Mouse (Mus musculus): ENCODE data around the gene Zmym1.
"Not testable (repeated sequence)": the region's sequence is repeated elsewhere in the genome, so short reads cannot be mapped to it uniquely, and the experiment has no call there.

Zmym1 gene

DNA sequence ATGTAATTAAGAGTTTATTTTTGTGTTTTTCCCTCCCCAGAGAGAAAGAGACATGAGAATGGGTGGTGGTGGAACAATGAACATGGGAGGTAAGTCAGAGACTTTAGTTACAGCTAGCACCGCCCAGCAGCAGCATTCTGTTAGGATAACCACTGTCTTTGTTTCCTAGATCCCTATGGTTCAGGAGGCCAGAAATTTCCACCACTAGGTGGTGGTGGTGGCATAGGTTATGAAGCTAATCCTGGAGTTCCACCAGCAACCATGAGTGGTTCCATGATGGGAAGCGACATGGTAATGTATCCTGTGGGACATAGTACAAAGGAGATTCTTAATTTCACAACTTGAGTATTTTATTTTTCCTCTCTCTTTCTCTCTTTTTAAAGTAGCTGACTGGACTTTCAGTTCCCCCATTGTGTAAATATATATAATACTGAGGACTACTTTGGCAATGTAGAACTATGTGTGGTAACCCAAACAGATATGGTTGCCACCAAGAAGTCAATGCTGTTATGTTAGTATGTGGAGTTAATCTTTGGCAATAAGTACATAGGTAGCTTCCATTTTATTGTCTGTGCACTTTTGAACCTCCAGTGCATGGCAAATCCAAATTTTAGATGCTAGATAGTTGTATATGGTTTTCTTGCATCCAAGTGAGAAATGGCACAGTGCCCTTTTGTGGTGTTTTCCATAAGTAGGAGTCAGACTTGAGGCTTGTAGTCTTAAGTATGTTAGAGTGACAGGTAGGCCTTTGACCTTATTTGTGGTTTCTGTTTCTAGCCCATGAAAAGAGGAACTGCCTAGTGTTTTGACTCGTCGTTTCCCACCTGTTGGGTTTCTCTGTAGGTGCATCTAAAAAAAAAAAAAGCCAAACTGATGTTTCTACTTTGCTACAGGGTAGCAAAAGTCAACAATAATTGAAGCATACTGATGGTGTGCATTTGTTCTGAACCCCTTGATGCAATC, 33.4 kb downstream of the Zmym1 start:
- no peak for DNase-seq (ENCODE audit: low read depth)

DNA sequence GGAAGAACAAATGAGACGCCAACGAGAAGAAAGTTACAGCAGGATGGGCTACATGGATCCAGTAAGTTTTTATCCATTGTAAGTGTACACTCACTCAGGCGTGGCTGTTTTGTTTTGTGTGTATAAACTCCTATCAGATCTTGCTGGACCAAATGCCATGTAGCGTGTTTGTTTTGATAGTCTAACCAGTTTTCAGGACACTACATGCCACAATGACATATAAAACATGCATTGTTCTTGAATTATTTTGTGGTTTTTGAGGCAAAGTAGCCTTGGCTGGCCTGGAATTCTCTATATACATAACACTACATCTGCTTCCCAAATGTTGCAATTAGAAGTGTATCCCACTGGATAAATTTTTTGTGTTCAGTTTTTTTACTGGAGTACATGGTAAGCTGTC, 34.1 kb downstream of the Zmym1 start:
- DNase-seq (ENCODE audit: low read depth), result no peak

DNA sequence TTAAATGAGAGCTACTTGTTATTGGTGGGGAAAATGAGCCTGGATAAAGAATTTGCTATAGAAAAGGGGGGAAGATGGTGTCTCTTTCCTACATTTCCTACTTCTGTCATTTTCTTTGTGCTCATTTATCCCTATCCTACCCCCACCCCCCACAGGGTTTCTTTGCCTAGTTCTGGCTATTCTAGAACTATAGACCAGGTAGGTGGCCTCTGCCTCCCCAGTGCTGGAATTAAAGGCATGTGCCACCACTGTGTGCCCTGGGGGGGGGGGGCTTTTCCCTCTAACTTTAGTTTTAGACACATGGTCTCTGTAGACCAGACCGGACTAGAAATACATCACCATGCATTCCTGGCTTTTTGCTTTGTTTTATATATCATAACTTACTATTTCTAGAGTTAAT, 36.7 kb downstream of the Zmym1 start:
- no peak for DNase-seq (ENCODE audit: low read depth)

DNA sequence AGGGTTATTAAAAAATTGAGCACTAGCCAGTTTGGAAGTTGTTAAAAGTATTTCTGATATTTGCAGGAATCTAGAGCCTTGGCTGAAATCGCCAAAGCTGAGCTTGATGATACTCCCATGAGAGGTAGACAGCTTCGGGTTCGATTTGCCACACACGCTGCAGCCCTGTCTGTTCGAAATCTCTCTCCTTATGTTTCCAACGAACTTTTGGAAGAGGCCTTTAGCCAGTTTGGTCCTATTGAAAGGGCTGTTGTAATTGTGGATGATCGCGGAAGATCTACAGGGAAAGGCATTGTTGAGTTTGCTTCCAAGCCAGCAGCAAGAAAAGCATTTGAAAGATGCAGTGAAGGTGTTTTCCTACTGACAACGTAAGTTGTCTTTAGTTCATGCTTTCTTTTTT, 37.8 kb downstream of the Zmym1 start:
- no peak for DNase-seq (ENCODE audit: low read depth)

DNA sequence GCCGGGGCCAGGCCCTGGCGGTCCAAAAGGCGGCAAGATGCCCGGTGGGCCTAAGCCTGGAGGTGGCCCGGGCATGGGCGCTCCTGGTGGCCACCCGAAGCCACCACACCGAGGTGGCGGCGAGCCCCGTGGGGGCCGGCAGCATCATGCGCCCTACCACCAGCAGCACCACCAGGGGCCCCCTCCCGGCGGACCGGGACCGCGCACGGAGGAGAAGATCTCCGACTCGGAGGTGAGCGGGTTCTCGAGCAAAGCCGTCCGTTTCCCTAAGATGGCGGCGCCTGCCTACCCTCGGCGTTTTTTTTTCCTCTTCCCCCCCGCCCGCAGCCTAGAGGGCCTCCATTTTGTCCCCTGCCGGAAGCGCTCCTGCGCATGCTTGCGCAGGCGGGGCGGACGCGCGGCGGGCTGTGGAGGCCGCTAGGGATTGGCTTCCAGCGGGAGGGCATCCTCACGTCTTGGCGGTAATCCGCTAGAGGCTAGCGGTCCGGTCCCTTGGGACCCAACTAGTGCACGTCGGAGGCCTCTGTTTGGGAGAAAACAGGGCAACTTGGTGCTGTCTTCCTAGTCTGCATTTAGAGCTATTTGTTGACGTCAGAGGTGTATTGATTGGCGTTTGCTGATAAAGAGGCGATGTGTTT, 38.8 kb downstream of the Zmym1 start:
- peak; percentile 76 for DNase-seq (ENCODE audit: low read depth)

DNA sequence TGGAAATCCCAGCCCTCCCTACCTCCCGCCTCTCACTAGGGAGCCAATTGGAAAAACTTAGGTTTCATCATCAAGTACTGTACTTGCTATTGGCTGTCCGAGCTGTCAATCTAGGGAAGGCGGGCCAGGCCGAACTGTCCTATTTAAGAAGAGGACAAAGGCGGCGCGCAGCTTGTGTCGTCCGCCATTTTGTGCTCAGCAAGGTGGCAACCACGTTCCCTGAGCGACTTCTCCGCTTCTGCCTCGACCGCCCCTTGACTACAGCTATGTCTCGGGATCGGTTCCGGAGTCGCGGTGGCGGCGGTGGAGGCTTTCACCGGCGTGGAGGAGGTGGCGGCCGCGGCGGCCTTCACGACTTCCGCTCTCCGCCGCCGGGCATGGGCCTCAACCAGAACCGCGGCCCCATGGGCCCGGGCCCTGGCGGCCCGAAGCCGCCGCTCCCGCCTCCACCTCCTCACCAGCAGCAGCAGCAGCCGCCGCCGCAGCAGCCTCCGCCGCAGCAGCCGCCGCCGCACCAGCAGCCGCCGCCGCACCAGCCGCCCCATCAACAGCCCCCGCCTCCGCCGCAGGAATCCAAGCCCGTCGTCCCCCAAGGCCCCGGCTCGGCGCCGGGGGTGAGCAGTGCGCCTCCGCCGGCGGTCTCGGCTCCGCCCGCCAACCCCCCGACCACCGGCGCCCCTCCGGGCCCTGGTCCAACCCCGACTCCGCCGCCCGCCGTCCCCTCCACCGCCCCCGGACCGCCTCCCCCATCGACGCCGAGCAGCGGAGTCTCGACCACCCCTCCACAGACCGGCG, 39.6 kb downstream of the Zmym1 start, which contains the start of gene Sfpq:
Gene Sfpq (plus strand): TSS at position 174 of the 795 bp plus-strand sequence.
- peak; percentile 99 for DNase-seq (ENCODE audit: low read depth)

DNA sequence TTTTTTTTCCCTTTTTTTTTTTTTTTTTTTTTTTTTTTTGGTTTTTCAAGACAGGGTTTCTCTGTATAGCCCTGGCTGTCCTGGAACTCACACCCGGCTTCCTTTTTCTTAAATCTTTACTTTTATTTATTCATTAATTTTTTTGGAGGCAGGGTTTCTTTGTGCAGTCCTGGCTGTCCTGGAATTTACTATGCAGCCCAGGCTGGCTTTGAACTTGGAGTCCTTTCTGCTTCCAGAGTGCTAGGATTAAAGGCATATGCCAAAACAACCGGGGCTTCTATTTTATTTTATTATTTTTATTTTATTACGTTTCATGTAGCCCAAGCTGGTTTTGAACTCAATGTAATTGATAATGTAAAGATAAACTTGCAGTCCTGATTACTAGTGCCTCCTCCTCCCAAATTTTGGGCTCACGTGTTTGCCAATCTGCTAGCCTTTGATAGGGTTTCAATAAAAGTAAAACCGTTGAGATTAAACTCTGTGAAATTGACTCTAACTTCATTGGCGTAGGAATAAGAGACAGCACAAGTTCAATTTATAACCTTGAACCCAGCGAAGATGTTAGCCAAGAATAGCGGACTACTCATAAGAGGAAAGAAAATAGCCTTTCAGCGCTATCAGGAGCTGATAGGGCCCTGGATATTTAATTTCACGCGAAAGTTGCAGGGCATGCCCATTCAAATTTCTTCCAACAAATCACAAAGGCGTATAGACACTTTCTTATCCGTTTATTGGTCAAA, 40.4 kb downstream of the Zmym1 start:
- DNase-seq (ENCODE audit: low read depth), result no peak

DNA sequence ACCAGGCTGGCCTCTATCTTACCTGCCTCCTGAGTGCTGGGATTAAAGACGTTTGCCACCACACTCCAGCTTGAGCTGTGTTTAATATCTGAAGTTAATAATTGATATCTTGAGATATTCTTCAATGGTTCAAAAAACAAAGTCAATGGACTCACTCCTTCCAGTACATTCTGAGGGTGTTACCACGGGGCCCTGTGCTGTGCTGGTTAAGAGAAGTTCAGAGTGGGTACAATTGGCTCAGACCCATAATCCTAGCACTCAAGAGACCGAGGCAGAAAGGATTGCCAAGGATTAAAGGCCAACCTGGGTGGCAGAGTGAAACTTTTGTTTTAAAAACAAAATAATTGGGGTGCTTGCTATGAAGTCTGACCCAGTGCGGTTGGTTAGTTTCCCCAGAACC, 44.6 kb downstream of the Zmym1 start:
- no peak for DNase-seq (ENCODE audit: low read depth)

DNA sequence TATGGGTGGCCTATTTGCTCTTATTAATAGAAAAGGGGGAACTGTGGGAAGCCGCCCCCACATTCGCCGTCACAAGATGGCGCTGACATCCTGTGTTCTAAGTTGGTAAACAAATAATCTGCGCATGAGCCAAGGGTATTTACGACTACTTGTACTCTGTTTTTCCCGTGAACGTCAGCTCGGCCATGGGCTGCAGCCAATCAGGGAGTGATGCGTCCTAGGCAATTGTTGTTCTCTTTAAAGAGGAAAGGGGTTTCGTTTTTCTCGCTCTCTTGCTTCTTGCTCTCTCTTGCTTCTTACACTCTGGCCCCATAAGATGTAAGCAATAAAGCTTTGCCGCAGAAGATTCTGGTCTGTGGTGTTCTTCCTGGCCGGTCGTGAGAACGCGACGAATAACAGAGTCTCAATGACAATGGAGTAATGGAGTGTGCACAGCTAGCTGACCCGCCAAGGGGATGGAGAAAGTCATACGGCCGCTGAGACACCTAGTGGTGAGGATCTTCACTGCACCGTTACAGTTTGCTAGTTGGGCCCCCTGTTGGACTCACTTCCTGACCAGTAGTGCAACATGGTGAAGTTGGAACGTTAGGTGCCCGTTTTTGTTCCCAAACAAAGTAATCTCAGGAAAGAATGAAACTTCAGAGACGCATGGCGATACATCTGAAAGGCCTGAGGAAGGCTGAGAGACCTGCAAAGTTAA, 45.5 kb downstream of the Zmym1 start:
- DNase-seq (ENCODE audit: low read depth), result peak; percentile 80

DNA sequence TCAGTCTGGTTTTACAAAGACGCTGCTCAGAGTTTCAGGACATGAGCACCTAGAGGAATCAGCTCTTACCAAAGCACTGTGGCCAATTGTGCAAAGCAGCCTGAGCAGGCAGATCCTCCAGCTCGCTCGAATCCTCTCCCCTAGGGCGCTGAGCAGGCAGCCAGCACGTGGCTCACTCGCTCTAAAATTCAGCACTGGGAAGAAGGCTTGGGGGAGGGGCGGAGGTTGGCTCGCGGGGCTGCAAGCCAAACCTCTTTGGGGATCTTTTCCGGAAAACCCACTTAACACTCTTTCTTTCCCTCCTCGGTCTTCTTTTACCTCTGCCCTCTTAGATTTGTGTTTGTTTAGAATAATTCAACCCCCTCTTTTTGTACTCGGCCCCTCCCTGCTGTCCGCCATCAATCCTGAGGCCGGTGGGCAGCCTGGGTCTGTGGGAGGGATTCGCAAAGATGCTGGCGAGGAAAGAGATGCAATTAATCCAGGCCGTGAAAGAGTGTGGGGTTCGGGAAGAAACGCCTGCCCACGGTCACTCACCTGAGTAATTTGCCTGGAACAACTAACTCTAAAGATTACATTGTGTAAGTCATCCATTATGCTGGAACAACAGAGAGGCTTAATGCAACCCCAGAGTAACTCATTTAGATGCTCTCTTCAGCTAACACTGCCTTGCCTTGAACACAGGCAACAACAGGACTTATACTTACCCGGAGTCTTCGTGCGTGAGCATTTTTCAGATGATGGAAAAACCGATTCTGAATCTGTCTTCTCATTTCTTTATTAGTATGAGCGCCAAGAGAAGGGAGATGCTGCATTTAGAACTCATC, 55.6 kb downstream of the Zmym1 start:
- DNase-seq (ENCODE audit: low read depth), result no peak

DNA sequence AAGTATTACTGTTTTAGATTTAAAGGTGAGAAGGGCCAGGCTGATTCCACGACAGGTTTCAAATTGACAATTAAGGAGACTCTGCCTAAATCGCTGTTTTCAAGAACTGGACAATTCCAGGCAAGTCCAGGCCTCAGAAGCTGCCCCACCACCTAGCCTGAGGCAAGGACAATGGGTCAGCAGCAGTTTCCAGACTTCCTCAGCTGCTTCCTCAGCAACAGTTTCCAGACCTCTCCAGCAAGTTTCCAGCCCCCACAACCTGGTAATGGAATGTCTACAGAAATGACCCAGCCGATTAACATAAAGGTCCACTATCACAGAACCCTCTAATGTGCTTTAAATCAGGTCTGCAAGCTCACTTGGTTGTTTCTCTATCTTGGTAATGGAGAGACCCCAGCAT, 56.6 kb downstream of the Zmym1 start:
- no peak for DNase-seq (ENCODE audit: low read depth)

DNA sequence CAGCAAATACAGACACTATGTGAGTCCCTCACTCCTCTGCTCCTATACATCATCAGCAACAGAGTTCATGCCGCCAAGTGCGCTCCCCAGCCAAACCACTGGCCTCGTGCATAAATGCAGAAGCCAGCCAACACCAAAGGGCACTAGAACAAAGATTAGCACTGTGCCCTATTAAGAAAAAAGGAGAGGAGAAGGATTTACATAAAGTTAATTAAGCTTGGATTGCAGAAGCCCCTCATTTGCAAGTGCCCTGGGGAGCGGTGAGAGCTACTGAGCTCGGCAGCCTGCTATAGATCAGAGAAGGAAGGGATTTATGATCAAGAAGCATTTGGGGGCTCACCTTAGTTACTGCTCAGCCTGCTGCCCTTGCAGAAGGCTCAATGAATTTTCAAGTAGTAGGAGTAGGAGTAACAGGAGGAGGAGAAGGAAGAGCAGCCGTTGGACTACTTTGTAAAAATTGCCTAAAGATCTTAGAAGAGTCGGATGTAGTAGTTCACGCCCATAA, 60.3 kb downstream of the Zmym1 start:
- DNase-seq (ENCODE audit: low read depth), result no peak

DNA sequence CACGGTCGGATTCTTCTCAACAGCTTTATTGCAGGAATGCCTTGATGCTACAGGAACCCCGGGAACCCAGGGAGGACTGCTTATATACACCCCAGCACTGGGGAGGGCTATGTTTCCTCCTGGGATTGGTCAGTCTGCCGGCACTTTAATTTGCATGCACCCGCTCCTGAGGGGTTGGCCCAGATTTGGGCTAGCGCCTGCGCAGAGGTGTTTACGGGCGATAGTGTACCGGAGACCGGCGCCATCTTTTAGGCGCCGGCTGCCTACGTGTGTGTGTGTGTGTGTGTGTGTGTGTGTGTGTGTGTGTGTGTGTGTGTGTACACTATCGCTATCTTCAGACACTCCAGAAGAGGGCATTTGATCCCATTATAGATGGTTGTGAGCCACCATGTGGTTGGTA, 61.6 kb downstream of the Zmym1 start:
- not testable (repeated sequence) for DNase-seq (ENCODE audit: low read depth)
